Mouse (Mus musculus): ENCODE results near the gene Hs6st2. TPM values are rescaled to one million over a fixed set of nuclear protein-coding genes. Genes with fewer than 3 reads are reported as not detected.

Hs6st2 gene
- polyA plus RNA-seq, 1 experiment, result 0.20 TPM

DNA sequence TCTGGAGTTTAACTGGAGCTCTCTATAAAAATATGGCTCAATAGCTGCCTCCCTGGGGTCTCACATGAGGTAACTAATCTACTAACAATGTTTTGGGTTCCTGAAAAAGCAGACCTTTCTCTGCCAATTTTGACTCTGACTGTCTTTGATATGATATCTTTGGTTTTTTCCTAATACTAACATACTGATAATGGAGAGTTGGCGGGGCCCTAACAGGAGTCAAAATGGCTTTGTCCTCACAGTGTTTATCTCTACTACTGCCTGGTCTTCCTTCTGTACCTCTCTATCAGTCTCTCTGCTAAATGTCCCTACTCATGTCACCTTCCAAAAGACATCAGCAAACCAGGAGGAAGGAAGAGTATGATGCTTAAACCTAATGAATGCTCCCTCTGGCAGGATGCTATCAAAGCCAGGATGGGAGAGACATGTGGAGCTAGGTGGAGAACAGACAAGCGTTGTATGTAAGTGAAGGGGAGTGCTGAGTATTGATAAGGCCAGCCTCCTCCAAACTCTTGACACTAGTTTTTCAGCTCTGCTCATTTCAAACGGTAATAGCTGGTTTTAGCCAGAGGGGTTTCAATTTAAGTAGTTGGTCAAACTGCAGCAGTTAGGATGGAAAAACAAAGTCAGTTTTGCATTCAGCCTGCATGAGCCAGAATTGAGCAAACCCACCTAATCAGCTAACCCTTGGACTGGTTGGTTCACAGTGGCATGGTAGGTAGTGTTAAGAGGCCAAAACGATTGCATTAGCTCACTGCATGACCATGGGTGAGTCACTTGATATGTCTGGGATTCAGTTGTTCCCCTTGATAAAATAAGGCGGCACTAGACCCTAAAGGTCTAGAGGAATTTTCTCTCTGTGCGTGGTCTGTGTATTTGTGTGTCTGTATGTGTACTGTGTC lies 4.6 kb upstream of the Hs6st2 start:
- H3ac ChIP-seq (ENCODE audit: control insufficient read depth, insufficient read length, low read depth), result no peak overlapping the region
- no peak overlapping the region for H3K4me3 ChIP-seq (ENCODE audit: insufficient read depth, poor library complexity, severe bottlenecking)
- no peaks in the 10 kb centered on the region for H3K27me3 ChIP-seq (ENCODE audit: control insufficient read depth, insufficient read depth, insufficient read length)
- H3K79me3 ChIP-seq (ENCODE audit: low read depth), result no peaks in the 10 kb centered on the region
- H3K79me2 ChIP-seq (ENCODE audit: control insufficient read depth, insufficient read depth), result no peaks in the 10 kb centered on the region
- H3K36me3 ChIP-seq (ENCODE audit: control insufficient read depth, insufficient read depth), result no peaks in the 10 kb centered on the region
- TF ChIP-seq CTCF (IDR thresholded peaks at IDR 0.05; ENCODE audit: control insufficient read depth, insufficient read depth, insufficient read length), result no peak
- TF ChIP-seq MAX (IDR thresholded peaks at IDR 0.05), result no peak
- TF ChIP-seq FOSL1 (IDR thresholded peaks at IDR 0.05; ENCODE audit: insufficient read depth, low read length, poor library complexity, severe bottlenecking), result no peak
- TF ChIP-seq MYOG (IDR thresholded peaks at IDR 0.05; ENCODE audit: control insufficient read depth, extremely low read depth, insufficient read length), result no peak
- TF ChIP-seq CEBPB (IDR thresholded peaks at IDR 0.05; ENCODE audit: low read depth), result no peak
- TF ChIP-seq USF1 (IDR thresholded peaks at IDR 0.05; ENCODE audit: low read depth), result no peak
- TF ChIP-seq MYOD1 (IDR thresholded peaks at IDR 0.05; ENCODE audit: control insufficient read depth, insufficient read length, low read depth), result no peak

DNA sequence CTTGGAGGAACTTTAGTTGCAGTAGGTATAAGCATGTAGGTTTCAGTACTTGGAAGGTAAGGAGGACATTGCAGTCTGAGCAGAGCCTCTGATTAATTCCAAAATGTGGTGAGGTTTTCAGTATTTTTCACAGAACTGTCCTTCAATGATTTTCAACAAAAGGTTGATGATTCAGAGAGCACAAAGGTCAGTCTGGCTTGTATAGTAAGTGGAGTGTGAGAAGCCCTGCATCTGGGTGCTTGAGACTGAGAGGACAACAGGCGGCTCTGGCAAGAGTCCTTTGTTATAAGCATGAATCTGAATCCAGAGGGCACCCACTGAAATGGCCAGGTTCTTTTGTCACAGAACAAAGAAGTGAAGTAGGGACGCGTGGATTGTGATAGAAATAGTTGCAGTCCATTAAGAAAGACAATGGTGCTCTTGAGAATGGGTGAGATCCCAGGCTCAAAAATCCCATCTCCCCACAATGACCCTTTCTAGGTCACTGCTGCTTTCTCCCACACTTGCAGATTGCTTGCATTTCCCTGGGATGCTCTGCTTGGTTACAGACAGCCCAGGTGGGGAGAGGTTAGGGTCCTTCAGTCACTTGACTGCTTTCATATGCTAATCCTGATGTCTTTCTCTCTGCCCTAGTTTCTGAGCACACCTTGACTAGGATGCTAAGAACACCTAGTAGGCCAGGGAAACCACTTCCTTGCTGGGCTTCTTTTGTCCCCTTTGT lies 2.8 kb upstream of the Hs6st2 start:
- Histone ChIP-seq H3K36me3 (ENCODE audit: control insufficient read depth, insufficient read depth) (no peaks in the 10 kb centered on the region), H3K27me3 (ENCODE audit: control insufficient read depth, insufficient read depth, insufficient read length) (no peaks in the 10 kb centered on the region), H3ac (ENCODE audit: control insufficient read depth, insufficient read length, low read depth) (no peak overlapping the region), H3K79me2 (ENCODE audit: control insufficient read depth, insufficient read depth) (no peaks in the 10 kb centered on the region), H3K4me3 (ENCODE audit: insufficient read depth, poor library complexity, severe bottlenecking) (no peak overlapping the region), H3K79me3 (ENCODE audit: low read depth) (no peaks in the 10 kb centered on the region)
- TF ChIP-seq MAX (IDR thresholded peaks at IDR 0.05) (no peak), CTCF (IDR thresholded peaks at IDR 0.05; ENCODE audit: control insufficient read depth, insufficient read depth, insufficient read length) (no peak), MYOD1 (IDR thresholded peaks at IDR 0.05; ENCODE audit: control insufficient read depth, insufficient read length, low read depth) (no peak), USF1 (IDR thresholded peaks at IDR 0.05; ENCODE audit: low read depth) (no peak), MYOG (IDR thresholded peaks at IDR 0.05; ENCODE audit: control insufficient read depth, extremely low read depth, insufficient read length) (no peak), FOSL1 (IDR thresholded peaks at IDR 0.05; ENCODE audit: insufficient read depth, low read length, poor library complexity, severe bottlenecking) (no peak), CEBPB (IDR thresholded peaks at IDR 0.05; ENCODE audit: low read depth) (no peak)

DNA sequence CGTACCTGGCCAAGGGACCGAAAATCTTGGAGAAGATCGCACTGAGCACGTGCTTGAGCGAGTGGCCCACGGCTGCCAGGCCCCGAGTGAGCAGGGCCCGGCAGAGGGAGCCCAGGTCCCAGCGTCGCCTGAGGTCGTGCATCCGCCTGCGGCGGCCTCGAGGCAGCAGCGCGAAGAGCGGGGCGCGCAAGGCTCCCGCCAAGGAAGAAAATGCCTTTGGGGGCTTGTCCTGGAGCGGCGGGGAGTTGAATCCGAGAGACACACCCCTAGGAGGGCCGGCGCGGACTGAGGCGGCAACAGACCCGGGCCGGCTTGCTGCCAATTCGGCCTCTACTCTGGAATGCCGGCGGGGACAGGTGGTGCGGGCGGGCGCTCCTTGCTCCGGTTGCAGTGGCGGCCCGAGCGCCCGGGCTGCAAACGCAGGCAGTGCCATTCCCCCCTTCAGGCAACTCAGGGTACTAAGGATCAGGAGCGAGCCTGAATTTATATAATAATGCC lies 437 bp downstream of the Hs6st2 start:
- Histone ChIP-seq H3K4me3 (ENCODE audit: insufficient read depth, poor library complexity, severe bottlenecking) (no peak overlapping the region), H3K36me3 (ENCODE audit: control insufficient read depth, insufficient read depth) (no peaks in the 10 kb centered on the region), H3ac (ENCODE audit: control insufficient read depth, insufficient read length, low read depth) (no peak overlapping the region), H3K79me2 (ENCODE audit: control insufficient read depth, insufficient read depth) (no peaks in the 10 kb centered on the region), H3K79me3 (ENCODE audit: low read depth) (no peaks in the 10 kb centered on the region), H3K27me3 (ENCODE audit: control insufficient read depth, insufficient read depth, insufficient read length) (no peaks in the 10 kb centered on the region)
- TF ChIP-seq CTCF (IDR thresholded peaks at IDR 0.05; ENCODE audit: control insufficient read depth, insufficient read depth, insufficient read length) (no peak), FOSL1 (IDR thresholded peaks at IDR 0.05; ENCODE audit: insufficient read depth, low read length, poor library complexity, severe bottlenecking) (no peak)

DNA sequence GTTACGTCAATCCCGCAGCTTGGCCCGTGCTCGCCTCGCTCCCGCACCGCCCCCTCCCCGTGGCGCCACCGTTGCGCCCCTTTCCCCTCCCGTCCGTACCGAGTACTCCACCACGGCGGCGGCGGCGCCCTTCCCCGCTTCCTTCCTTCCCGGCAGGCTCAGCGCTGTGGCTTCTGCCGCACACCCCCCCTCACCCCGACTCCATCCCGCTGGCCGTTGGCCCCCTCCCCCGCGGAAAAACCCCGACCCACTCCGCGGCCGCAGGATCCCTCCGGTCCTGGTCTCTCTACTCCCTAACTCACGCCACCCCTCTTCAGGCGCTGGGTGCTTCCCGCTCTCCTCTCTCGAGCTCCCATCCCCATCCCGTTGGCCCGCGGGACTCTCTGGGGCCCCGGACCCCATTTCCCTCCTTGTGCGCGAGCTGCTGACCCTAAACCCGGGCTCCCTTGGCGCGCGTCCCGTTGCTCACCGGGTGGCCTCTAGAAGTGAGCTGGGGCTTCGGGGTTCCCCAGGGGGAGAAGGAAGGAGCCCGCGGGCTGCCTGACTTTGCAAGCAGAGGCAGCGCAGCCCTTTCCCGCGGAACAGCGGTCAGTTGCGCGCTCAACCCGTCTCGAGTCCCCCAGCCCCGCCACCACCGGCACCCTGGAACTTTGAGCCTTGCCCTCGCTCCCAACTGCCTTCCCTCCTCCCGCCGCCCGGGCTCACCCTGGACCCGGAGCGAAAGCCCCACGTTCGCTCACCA lies 1.1 kb downstream of the Hs6st2 start:
- no peak overlapping the region for H3K4me3 ChIP-seq (ENCODE audit: insufficient read depth, poor library complexity, severe bottlenecking)
- no peak overlapping the region for H3ac ChIP-seq (ENCODE audit: control insufficient read depth, insufficient read length, low read depth)
- no peaks in the 10 kb centered on the region for H3K79me3 ChIP-seq (ENCODE audit: low read depth)
- H3K27me3 ChIP-seq (ENCODE audit: control insufficient read depth, insufficient read depth, insufficient read length), result no peaks in the 10 kb centered on the region
- H3K36me3 ChIP-seq (ENCODE audit: control insufficient read depth, insufficient read depth), result no peaks in the 10 kb centered on the region
- TF ChIP-seq MAX (IDR thresholded peaks at IDR 0.05) (no peak), FOSL1 (IDR thresholded peaks at IDR 0.05; ENCODE audit: insufficient read depth, low read length, poor library complexity, severe bottlenecking) (no peak)
- no peaks in the 10 kb centered on the region for H3K79me2 ChIP-seq (ENCODE audit: control insufficient read depth, insufficient read depth)

DNA sequence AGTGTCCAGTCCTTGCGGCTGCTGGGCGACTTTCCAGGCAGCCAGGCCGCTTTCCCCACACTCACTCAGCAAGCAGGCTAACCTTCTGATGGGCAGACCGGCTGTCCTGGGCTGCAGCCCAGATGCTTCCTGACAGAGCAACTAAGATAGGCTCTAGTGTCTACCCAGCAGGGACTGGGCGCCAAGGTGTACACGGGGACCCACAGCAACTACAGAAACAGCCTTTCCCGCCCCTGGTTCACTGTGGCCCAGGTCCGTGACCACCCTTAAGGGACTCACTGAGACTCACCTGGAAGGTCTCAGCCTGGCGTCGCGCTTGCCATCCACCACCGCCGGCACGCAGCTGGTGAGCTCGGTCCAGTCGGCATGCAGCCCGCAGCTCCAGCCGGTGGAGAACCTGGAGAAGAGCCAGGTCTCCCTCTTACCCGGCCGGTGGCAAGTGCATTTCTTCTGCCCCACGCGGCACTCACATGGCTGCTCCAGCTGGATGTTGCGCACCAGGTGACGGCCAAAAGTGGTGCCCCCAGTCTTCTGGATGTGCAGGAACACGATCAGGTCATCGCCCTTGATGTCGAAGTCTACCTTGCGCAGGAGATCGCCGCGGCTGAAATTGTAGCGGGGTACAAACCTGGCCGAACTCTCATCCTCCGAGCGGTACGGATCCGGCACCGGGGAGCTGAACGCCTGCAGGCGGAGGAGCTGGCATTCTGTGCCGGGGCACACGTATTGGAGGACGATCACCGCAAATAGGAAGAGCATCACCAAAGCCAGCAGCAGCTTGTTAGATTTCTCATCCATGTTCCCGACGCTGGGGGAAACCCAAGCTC lies 1.8 kb downstream of the Hs6st2 start:
- Histone ChIP-seq H3ac (ENCODE audit: control insufficient read depth, insufficient read length, low read depth) (no peak overlapping the region), H3K36me3 (ENCODE audit: control insufficient read depth, insufficient read depth) (no peaks in the 10 kb centered on the region), H3K79me3 (ENCODE audit: low read depth) (no peaks in the 10 kb centered on the region), H3K27me3 (ENCODE audit: control insufficient read depth, insufficient read depth, insufficient read length) (no peaks in the 10 kb centered on the region), H3K4me3 (ENCODE audit: insufficient read depth, poor library complexity, severe bottlenecking) (no peak overlapping the region), H3K79me2 (ENCODE audit: control insufficient read depth, insufficient read depth) (no peaks in the 10 kb centered on the region)
- TF ChIP-seq CTCF (IDR thresholded peaks at IDR 0.05; ENCODE audit: control insufficient read depth, insufficient read depth, insufficient read length) (no peak), MYOD1 (IDR thresholded peaks at IDR 0.05; ENCODE audit: control insufficient read depth, insufficient read length, low read depth) (no peak), USF1 (IDR thresholded peaks at IDR 0.05; ENCODE audit: low read depth) (no peak), MYOG (IDR thresholded peaks at IDR 0.05; ENCODE audit: control insufficient read depth, extremely low read depth, insufficient read length) (no peak), MAX (IDR thresholded peaks at IDR 0.05) (no peak), CEBPB (IDR thresholded peaks at IDR 0.05; ENCODE audit: low read depth) (no peak), FOSL1 (IDR thresholded peaks at IDR 0.05; ENCODE audit: insufficient read depth, low read length, poor library complexity, severe bottlenecking) (no peak)

Measured in C2C12 (cell line).